Mouse (Mus musculus): Measurements from ENCODE around the gene Galnt10. TPM values are rescaled to one million over a fixed set of nuclear protein-coding genes. Genes with fewer than 3 reads are reported as not detected.

The Galnt10 gene
- polyA plus RNA-seq, 1 experiment from 2014 or later: 27.5 TPM

DNA sequence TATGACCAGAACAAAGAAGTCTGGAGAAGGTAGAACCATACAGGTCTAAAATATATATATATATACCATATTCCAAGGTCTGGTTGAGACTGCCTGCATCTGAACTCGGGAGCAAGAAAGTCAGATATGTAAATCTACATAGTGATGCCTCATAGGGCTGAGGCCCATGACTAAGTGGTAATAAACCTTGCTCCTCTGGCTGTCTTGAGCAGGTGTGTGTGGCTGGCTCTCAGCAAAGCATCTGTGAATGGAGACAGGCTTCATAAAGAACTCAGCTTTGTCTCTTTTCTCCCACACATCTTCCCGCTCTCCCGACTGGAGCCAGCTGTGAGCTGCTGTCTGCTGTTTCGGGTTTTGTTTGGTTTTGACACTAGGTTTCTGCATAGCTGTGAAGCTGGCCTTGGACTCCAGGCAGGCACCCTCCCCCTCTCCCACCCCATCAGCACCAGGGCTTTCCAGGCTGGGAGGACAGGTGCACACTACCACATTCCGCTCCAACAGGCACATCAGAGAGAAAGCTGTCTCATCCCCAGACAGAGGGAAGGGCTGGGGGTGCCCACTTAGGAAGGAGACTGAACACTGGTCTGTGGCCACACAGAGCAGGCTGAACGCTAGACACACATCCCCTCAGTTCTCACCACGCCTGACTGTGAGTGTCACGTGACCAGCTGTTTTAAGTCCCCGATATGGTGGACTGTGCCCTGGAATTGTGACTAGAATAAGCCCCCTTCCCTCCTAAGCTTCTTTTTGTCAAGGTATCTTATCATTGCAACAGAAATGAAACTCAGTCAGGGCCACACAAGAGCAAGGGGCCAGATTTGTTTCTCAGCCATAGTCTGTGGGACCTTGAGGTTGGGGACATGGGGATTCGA, 87.4 kb downstream of the Galnt10 start:
- no peaks in the 10 kb centered on the region for H3K27me3 ChIP-seq
- H3K4me1 ChIP-seq: peaks cover 3% of the 10 kb centered on the region; the same call in 1 of the 2 replicates
- ATAC-seq (ENCODE audit: insufficient number of reproducible peaks, low FRiP score, low TSS enrichment, low read depth): peak; percentile 34; the same call in 1 of the 2 replicates
- peaks cover 5% of the 10 kb centered on the region; the same call in 1 of the 2 replicates for H3K36me3 ChIP-seq
- H3K27ac ChIP-seq (replicated peaks): no peak overlapping the region
- H3K4me2 ChIP-seq (replicated peaks): no peak overlapping the region
- H3K4me3 ChIP-seq (replicated peaks): no peak overlapping the region
- no peak overlapping the region for H3K9ac ChIP-seq
- WGBS: 69% methylated on average over 10 of the region's 10 CpGs
- no peaks in the 10 kb centered on the region for H3K9me3 ChIP-seq (replicated peaks)

GRCm38 (mm10) chr11:57747294-57748080, 102.2 kb downstream of the Galnt10 start:
- Histone ChIP-seq H3K36me3 (peaks cover 2% of the 10 kb centered on the region; the same call in 1 of the 2 replicates), H3K4me1 (no peaks in the 10 kb centered on the region), H3K4me3 (replicated peaks) (no peak overlapping the region), H3K27ac (replicated peaks) (no peak overlapping the region), H3K9me3 (replicated peaks) (no peaks in the 10 kb centered on the region), H3K4me2 (replicated peaks) (no peak overlapping the region), H3K27me3 (no peaks in the 10 kb centered on the region), H3K9ac (no peak overlapping the region)
- ATAC-seq (ENCODE audit: insufficient number of reproducible peaks, low FRiP score, low TSS enrichment, low read depth): no peak
- WGBS: 75% methylated on average over 19 of the region's 19 CpGs

DNA sequence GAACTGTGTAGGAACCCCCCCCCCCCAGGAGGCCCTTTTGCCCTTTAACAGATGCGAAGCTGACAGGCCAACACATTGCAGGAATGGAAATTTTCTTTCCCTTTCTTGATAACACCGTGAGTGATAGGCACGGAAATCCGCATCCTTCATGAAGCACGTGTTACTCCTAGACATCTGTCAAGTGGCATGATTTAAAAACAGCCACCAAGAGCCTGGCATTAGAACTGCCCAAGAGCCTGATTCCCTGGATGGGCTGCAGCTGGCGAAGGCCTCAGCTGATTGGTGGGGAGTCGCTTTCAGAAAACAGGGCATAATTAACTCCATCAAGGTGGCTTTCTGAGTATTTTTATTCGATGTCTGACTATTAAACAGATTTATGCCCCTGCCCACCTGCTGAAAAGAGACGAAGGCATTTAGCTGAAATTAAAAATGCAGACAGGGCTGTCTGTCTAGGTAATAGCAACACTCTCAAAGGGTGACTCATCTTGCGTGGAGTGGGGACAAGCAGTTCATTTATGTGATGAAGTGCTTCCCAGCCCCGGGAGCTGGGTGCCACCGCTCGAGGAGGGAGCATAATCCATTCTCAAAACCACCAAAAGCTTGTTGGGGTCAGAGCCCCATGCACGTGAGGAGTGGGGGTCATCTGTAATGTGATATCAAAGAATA, 108.4 kb downstream of the Galnt10 start:
- H3K27ac ChIP-seq (replicated peaks): no peak overlapping the region
- H3K9ac ChIP-seq: no peak overlapping the region
- no peak overlapping the region for H3K4me3 ChIP-seq (replicated peaks)
- WGBS: 68% methylated on average over 14 of the region's 14 CpGs
- H3K4me1 ChIP-seq: no peaks in the 10 kb centered on the region
- no peak for ATAC-seq (ENCODE audit: insufficient number of reproducible peaks, low FRiP score, low TSS enrichment, low read depth)
- H3K27me3 ChIP-seq: no peaks in the 10 kb centered on the region
- H3K9me3 ChIP-seq (replicated peaks): no peaks in the 10 kb centered on the region
- no peak overlapping the region for H3K4me2 ChIP-seq (replicated peaks)
- H3K36me3 ChIP-seq: no peaks in the 10 kb centered on the region

- peaks cover 3% of the 10 kb centered on the region; the same call in 1 of the 2 replicates for H3K36me3 ChIP-seq
- H3K4me3 ChIP-seq (replicated peaks): no peak overlapping the region
- H3K27ac ChIP-seq (replicated peaks): no peak overlapping the region
- H3K9me3 ChIP-seq (replicated peaks): 0 out of 2 replicates have a peak, but pooled peaks cover 3% of the 10 kb centered on the region
- 70% methylated on average over 9 of the region's 9 CpGs for WGBS
- H3K4me2 ChIP-seq (replicated peaks): no peak overlapping the region
- H3K9ac ChIP-seq: no peak overlapping the region
- no peak for ATAC-seq (ENCODE audit: insufficient number of reproducible peaks, low FRiP score, low TSS enrichment, low read depth)
- H3K4me1 ChIP-seq: no peaks in the 10 kb centered on the region
- no peaks in the 10 kb centered on the region for H3K27me3 ChIP-seq
Measured at GRCm38 (mm10) chr11:57758621-57759020, 113.4 kb downstream of the Galnt10 start.

DNA sequence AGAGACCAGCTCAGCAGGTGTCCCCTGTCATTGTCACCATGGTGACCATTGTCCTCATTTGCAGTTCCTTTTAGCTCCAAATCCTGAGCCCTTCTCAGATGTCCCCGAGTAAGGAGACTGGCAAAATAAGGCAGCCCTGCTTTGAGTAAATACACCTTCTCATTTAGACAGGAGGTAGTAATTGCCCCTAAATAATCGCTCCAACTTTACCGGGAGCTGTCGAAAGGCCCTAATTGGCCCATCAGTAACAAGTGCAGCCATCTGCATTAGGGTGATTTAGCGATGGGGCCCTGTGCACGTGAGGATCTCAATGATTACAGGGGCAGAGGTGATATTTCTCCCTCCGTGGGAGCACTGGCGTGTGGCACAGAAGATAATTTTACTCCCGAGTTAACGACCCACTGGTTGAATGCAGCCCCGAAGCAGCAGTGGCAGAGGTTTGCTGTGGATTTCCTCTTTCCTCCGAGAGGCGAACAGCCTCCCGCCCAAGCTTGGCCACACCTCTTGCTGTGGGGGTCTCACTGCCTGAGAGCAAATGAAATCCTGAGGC, 115.3 kb downstream of the Galnt10 start:
- 35% methylated on average over 14 of the region's 14 CpGs for WGBS
- 0 out of 2 replicates have a peak, but pooled peaks have one; percentile 13 for ATAC-seq (ENCODE audit: insufficient number of reproducible peaks, low FRiP score, low TSS enrichment, low read depth)
- Histone ChIP-seq H3K9me3 (replicated peaks) (0 out of 2 replicates have a peak, but pooled peaks cover 3% of the 10 kb centered on the region), H3K36me3 (peaks cover 7% of the 10 kb centered on the region; the same call in 1 of the 2 replicates), H3K9ac (no peak overlapping the region), H3K4me3 (replicated peaks) (no peak overlapping the region), H3K27me3 (no peaks in the 10 kb centered on the region), H3K27ac (replicated peaks) (no peak overlapping the region), H3K4me1 (no peaks in the 10 kb centered on the region), H3K4me2 (replicated peaks) (no peak overlapping the region)

GRCm38 (mm10) chr11:57761347-57761746, 116.1 kb downstream of the Galnt10 start:
- no peak overlapping the region for H3K9ac ChIP-seq
- H3K27me3 ChIP-seq: no peaks in the 10 kb centered on the region
- no peak overlapping the region for H3K4me2 ChIP-seq (replicated peaks)
- no peak overlapping the region for H3K27ac ChIP-seq (replicated peaks)
- 0 out of 2 replicates have a peak, but pooled peaks cover 3% of the 10 kb centered on the region for H3K4me1 ChIP-seq
- ATAC-seq (ENCODE audit: insufficient number of reproducible peaks, low FRiP score, low TSS enrichment, low read depth): no peak
- WGBS: 90% methylated on average over 4 of the region's 4 CpGs
- no peak overlapping the region for H3K4me3 ChIP-seq (replicated peaks)
- peaks cover 9% of the 10 kb centered on the region; the same call in 1 of the 2 replicates for H3K36me3 ChIP-seq
- H3K9me3 ChIP-seq (replicated peaks): 0 out of 2 replicates have a peak, but pooled peaks cover 3% of the 10 kb centered on the region

DNA sequence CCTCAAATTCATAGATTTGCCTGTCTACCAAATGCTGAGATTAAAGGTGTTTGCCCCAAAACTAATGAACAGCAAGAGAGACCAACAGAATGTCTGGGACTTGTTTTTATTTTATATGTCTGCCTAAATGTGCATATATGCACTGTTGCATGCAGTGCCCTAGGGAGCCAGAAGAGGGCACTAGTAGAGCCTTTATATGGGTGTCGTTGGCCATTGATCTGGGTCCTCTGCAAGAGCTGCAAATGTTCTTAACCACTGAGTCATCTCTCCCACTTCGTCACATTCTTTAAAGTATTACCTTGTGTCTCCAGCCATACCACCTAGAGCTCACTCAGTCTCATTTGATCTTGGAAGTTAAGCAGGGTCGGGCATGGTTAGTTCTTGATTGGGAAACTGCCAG, 118.9 kb downstream of the Galnt10 start:
- Histone ChIP-seq H3K4me1 (0 out of 2 replicates have a peak, but pooled peaks cover 8% of the 10 kb centered on the region), H3K27me3 (no peaks in the 10 kb centered on the region), H3K27ac (replicated peaks) (no peak overlapping the region), H3K9ac (no peak overlapping the region), H3K36me3 (peaks cover 9% of the 10 kb centered on the region; the same call in 1 of the 2 replicates), H3K9me3 (replicated peaks) (0 out of 2 replicates have a peak, but pooled peaks cover 3% of the 10 kb centered on the region), H3K4me2 (replicated peaks) (no peak overlapping the region), H3K4me3 (replicated peaks) (no peak overlapping the region)
- WGBS: 83% methylated on average over 3 of the region's 3 CpGs
- no peak for ATAC-seq (ENCODE audit: insufficient number of reproducible peaks, low FRiP score, low TSS enrichment, low read depth)

DNA sequence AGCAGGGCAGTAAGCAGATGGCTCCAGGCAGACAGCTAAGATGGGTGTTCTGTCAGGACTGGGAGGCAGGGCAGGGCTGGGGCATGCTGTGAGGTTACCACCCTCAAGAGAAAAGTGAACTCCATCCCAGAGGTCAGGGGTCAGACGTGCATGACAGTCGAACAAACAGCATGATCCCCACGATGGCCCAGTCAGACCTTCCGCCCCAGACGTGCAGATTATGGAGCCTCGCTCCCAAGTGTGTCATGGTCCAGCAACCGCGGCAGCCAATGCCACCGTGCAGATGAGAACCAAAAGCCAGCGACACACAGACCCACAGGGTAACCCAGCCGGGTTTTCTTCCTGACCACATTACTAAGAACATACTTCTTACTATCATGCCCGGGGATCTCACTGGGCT, 121.4 kb downstream of the Galnt10 start:
- WGBS: 40% methylated on average over 12 of the region's 12 CpGs
- no peak overlapping the region for H3K4me2 ChIP-seq (replicated peaks)
- 0 out of 2 replicates have a peak, but pooled peaks cover 8% of the 10 kb centered on the region for H3K4me1 ChIP-seq
- peaks cover 16% of the 10 kb centered on the region; the same call in 1 of the 2 replicates for H3K36me3 ChIP-seq
- peak overlapping the region; percentile 11; the same call in 1 of the 2 replicates for H3K27ac ChIP-seq (replicated peaks)
- 0 out of 2 replicates have a peak, but pooled peaks cover 3% of the 10 kb centered on the region for H3K9me3 ChIP-seq (replicated peaks)
- H3K4me3 ChIP-seq (replicated peaks): no peak overlapping the region
- no peaks in the 10 kb centered on the region for H3K27me3 ChIP-seq
- no peak overlapping the region for H3K9ac ChIP-seq
- no peak for ATAC-seq (ENCODE audit: insufficient number of reproducible peaks, low FRiP score, low TSS enrichment, low read depth)

GRCm38 (mm10) chr11:57767171-57767570, 121.9 kb downstream of the Galnt10 start:
- Histone ChIP-seq H3K9ac (no peak overlapping the region), H3K4me3 (replicated peaks) (no peak overlapping the region), H3K36me3 (peaks cover 19% of the 10 kb centered on the region; the same call in 1 of the 2 replicates), H3K27me3 (no peaks in the 10 kb centered on the region), H3K9me3 (replicated peaks) (0 out of 2 replicates have a peak, but pooled peaks cover 3% of the 10 kb centered on the region), H3K4me1 (0 out of 2 replicates have a peak, but pooled peaks cover 8% of the 10 kb centered on the region), H3K27ac (replicated peaks) (no peak overlapping the region), H3K4me2 (replicated peaks) (no peak overlapping the region)
- ATAC-seq (ENCODE audit: insufficient number of reproducible peaks, low FRiP score, low TSS enrichment, low read depth): no peak
- WGBS: 57% methylated on average over 6 of the region's 6 CpGs

GRCm38 (mm10) chr11:57770776-57771175, 125.5 kb downstream of the Galnt10 start:
- Histone ChIP-seq H3K4me2 (replicated peaks) (no peak overlapping the region), H3K9ac (no peak overlapping the region), H3K4me1 (peaks cover 10% of the 10 kb centered on the region; the same call in 1 of the 2 replicates), H3K36me3 (0 out of 2 replicates have a peak, but pooled peaks cover 10% of the 10 kb centered on the region), H3K27ac (replicated peaks) (no peak overlapping the region), H3K9me3 (replicated peaks) (no peaks in the 10 kb centered on the region), H3K4me3 (replicated peaks) (no peak overlapping the region), H3K27me3 (no peaks in the 10 kb centered on the region)
- 79% methylated on average over 5 of the region's 5 CpGs for WGBS
- no peak for ATAC-seq (ENCODE audit: insufficient number of reproducible peaks, low FRiP score, low TSS enrichment, low read depth)

Measured in embryonic facial prominence, embryonic 15.5 days (tissue).